Mouse (Mus musculus): ENCODE measurements around the gene Jtb. TPM values are rescaled to one million over a fixed set of nuclear protein-coding genes. Genes with fewer than 3 reads are reported as not detected.

Jtb gene
- polyA plus RNA-seq (2015; fragmentation: Nextera tagmentation; extraction: Ambion mirVana), result 78.4 and 79.5 TPM in 2 replicates

DNA sequence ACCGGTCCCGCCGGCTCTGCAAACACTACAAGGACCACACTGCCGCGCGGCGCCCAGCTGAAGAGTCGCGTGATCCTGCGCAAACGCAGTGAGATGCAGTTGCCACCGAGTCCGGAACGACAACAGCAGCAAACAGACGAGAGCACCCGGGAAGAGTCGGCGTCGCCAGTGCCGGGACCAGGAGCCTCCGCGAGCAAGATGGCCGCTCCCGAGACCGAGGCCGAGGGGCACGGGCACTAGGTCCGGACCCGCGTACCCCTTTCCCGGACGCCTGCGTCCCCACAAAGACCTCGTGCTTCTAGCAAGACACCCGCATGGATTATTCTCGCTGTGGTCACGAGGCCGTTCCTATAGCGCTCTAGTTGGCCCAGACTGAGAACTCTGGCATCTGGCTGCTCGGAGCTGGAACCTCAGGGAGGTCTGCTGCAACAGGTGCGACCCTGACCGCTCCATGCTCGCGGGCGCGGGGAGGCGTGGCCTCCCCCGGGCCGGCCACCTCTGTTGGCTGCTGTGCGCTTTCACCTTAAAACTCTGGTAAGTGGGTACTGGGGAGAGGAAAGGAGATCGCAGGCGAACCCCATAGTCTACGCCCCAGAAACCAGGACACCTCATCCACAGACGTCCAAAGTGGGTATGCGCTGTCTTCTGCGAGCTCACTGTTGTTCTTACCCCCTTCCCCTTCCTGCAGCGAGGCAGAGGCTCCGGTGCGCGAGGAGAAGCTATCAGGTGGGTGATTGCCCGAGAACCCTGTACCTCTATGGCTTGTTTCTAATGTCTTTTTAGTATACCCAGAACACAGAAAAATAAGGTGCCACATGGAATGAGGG, at the start of gene Jtb:
TSS of gene Jtb (plus strand) at position 91 of the 827 bp plus-strand sequence.
- Histone ChIP-seq H3K4me3 (peak within 1 kb of the TSS; percentile 81), H3K27ac (peak within 1 kb of the TSS; percentile 93), H3K4me1 (replicated peaks) (peaks cover 6% of the 10 kb centered on the region), H3K4me2 (peak within 1 kb of the TSS; percentile 79), H3K27me3 (no peaks in the 10 kb centered on the region), H3K9me3 (replicated peaks) (no peaks in the 10 kb centered on the region), H3K36me3 (peaks cover 17% of the 10 kb centered on the region), H3K9ac (peak within 1 kb of the TSS; percentile 86)
- peak; percentile 96 for ATAC-seq (replicated peaks; ENCODE audit: insufficient number of reproducible peaks, insufficient read depth, low FRiP score, low read depth)
- under 1% methylated on average over 61 of the region's 61 CpGs for WGBS

DNA sequence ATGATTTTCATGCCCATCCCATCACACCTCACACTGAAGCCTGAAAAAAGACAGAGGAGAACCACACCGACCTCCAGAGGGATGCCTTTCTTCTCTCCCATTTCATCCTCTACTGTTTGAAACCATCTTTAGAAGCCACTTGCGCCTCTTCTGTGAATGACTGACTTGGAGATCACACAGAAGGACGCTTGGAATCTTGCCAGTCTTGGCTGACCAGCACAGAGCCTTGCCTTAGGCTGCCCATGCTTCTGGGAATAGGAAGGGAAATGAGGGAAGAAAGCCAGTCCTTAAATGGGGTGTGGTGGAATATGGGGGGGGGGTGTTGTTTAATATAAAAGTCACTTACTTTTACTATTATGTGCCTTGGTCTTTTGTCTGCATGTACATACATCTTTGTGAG, 47.8 kb upstream of the Jtb start:
- no peaks in the 10 kb centered on the region for H3K4me1 ChIP-seq (replicated peaks)
- ATAC-seq (replicated peaks; ENCODE audit: insufficient number of reproducible peaks, insufficient read depth, low FRiP score, low read depth), result no peak
- H3K27me3 ChIP-seq, result no peaks in the 10 kb centered on the region
- no peak overlapping the region for H3K4me2 ChIP-seq
- WGBS, result 58% methylated on average over 3 of the region's 3 CpGs
- no peak overlapping the region for H3K27ac ChIP-seq
- H3K9ac ChIP-seq, result no peak overlapping the region
- H3K9me3 ChIP-seq (replicated peaks), result no peaks in the 10 kb centered on the region
- no peak overlapping the region for H3K4me3 ChIP-seq
- H3K36me3 ChIP-seq, result no peaks in the 10 kb centered on the region

DNA sequence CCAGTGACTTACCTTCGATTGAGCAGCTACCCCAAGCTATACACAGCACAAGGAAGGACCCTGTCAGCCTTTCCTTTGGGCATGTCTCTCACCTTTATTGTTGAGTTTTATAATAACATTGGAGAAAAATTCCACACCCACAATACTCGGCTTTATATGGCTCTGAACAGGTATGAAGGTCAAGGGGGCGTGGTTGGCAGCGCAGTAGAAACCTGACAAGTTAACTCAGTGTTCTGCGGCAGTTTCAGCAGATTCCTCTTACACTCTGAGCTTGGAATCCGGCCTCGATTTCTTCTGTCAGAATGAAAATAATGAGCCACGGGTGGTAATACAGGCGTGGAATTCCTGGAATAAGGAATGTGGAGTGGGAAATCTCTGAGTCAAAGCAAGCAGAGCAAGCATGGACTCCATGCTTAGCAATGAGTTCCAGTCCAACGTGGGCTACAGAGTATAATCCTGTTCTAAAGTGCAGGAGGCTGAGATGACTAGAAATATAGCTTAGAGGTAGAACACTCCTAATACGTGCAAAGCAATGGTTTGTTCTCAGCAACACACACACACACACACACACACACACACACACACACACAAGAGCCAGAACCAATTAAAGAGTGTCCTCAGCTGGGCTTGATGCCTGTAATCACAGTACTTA, 40.4 kb upstream of the Jtb start:
- 68% methylated on average over 11 of the region's 11 CpGs for WGBS
- Histone ChIP-seq H3K4me3 (no peak overlapping the region), H3K4me1 (replicated peaks) (no peaks in the 10 kb centered on the region)

DNA sequence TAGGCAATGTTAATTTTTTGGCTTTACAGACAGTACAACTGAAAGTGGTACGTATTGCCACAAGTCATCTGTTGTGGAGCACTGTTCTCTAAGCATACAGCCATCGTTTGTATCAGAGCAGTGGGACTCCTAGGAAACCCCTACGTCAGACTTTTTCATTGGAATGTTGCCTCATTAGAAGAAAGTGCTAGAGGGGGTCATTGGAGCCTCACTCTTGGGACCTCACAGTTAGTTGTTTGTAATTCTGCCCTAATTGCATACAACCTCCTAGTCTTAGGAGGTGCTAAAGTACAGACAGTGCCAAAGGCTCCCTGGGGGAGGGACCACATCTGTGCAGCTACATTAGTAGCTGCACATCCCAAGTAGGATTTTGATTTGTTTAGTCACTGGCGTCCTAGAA, 36.6 kb upstream of the Jtb start:
- no peaks in the 10 kb centered on the region for H3K36me3 ChIP-seq
- H3K27me3 ChIP-seq, result no peaks in the 10 kb centered on the region
- no peak overlapping the region for H3K4me3 ChIP-seq
- no peaks in the 10 kb centered on the region for H3K9me3 ChIP-seq (replicated peaks)
- H3K4me2 ChIP-seq, result no peak overlapping the region
- WGBS, result 64% methylated on average over 4 of the region's 4 CpGs
- no peaks in the 10 kb centered on the region for H3K4me1 ChIP-seq (replicated peaks)
- H3K9ac ChIP-seq, result no peak overlapping the region
- no peak overlapping the region for H3K27ac ChIP-seq
- no peak for ATAC-seq (replicated peaks; ENCODE audit: insufficient number of reproducible peaks, insufficient read depth, low FRiP score, low read depth)

More for the DNA sequence above, 40.4 kb upstream of the Jtb start:
- Histone ChIP-seq H3K4me2 (no peak overlapping the region), H3K9me3 (replicated peaks) (no peaks in the 10 kb centered on the region), H3K9ac (no peak overlapping the region), H3K27ac (no peak overlapping the region), H3K36me3 (no peaks in the 10 kb centered on the region), H3K27me3 (no peaks in the 10 kb centered on the region)
- no peak for ATAC-seq (replicated peaks; ENCODE audit: insufficient number of reproducible peaks, insufficient read depth, low FRiP score, low read depth)

DNA sequence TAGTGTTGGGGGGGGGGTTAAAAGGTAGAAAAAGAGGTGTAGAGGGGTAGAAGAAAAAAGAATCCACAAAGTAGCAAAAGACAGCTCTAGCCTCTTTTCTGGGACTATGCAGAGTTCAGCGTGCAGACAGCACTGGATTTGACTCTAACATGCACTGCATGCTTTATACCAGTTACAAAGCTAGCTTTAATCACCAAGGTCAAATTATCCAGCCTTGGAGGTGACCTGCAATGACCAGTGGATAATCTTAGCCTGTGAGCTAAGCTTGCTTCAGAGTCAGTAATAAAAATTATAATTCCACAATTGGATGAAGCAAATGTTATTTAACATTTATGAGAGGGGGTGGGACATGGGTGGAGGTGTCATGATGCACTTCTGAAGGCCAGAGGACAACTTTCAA, 35.8 kb upstream of the Jtb start:
- no peaks in the 10 kb centered on the region for H3K4me1 ChIP-seq (replicated peaks)
- no peak overlapping the region for H3K4me3 ChIP-seq
- no peak overlapping the region for H3K27ac ChIP-seq
- H3K27me3 ChIP-seq, result no peaks in the 10 kb centered on the region
- ATAC-seq (replicated peaks; ENCODE audit: insufficient number of reproducible peaks, insufficient read depth, low FRiP score, low read depth), result no peak
- no peak overlapping the region for H3K9ac ChIP-seq
- H3K36me3 ChIP-seq, result no peaks in the 10 kb centered on the region
- 54% methylated on average over 1 of the region's 1 CpGs for WGBS
- H3K4me2 ChIP-seq, result no peak overlapping the region
- H3K9me3 ChIP-seq (replicated peaks), result no peaks in the 10 kb centered on the region

DNA sequence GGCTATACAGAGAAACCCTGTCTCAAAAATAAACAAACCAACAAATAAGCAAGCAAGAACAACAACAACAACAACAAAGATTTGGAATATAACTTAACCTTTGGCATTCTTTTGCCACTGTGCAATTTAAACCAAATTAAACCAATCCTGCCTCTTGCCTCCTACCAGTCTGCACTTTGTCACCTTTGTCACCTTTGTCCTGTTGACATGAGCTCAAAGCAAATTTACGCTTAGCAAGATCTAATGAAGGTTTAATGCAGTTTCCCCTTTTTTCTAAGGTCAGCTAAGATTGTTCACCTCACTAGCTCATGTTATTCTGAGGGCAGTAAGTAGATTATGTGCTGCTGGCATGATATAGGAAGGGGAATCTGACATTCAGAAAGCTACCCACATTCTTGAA, 33.8 kb upstream of the Jtb start:
- Histone ChIP-seq H3K4me2 (no peak overlapping the region), H3K9ac (no peak overlapping the region), H3K27ac (no peak overlapping the region), H3K4me1 (replicated peaks) (no peaks in the 10 kb centered on the region), H3K9me3 (replicated peaks) (no peaks in the 10 kb centered on the region), H3K36me3 (no peaks in the 10 kb centered on the region), H3K27me3 (no peaks in the 10 kb centered on the region), H3K4me3 (no peak overlapping the region)
- WGBS, result 37% methylated on average over 1 of the region's 1 CpGs
- no peak for ATAC-seq (replicated peaks; ENCODE audit: insufficient number of reproducible peaks, insufficient read depth, low FRiP score, low read depth)

DNA sequence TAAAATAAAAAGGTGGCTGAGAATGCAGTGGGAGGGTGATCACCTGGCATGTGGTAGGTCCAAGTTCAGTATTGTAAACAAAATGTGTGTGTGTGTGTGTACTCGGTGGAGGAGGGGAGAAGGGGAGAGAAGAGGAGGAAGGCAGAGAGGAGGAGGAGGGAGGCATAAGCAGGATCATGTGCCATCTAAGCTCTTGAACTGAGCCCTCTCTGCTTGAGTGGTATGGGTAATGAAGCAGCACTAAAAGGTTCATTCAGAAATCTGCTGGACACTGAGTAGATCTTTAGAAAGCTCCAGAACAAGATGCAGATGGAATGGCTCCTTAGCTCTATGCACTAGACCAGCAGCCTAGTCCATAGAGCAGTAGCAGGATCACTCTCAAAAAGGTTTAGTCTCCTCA, 28.5 kb upstream of the Jtb start:
- peaks cover 4% of the 10 kb centered on the region; the same call in 1 of the 2 replicates for H3K4me1 ChIP-seq (replicated peaks)
- no peak for ATAC-seq (replicated peaks; ENCODE audit: insufficient number of reproducible peaks, insufficient read depth, low FRiP score, low read depth)
- H3K9me3 ChIP-seq (replicated peaks), result no peaks in the 10 kb centered on the region
- no peaks in the 10 kb centered on the region for H3K36me3 ChIP-seq
- no peak overlapping the region for H3K4me3 ChIP-seq
- no peak overlapping the region for H3K27ac ChIP-seq
- H3K27me3 ChIP-seq, result no peaks in the 10 kb centered on the region
- 44% methylated on average over 1 of the region's 1 CpGs for WGBS
- no peak overlapping the region for H3K9ac ChIP-seq
- no peak overlapping the region for H3K4me2 ChIP-seq

DNA sequence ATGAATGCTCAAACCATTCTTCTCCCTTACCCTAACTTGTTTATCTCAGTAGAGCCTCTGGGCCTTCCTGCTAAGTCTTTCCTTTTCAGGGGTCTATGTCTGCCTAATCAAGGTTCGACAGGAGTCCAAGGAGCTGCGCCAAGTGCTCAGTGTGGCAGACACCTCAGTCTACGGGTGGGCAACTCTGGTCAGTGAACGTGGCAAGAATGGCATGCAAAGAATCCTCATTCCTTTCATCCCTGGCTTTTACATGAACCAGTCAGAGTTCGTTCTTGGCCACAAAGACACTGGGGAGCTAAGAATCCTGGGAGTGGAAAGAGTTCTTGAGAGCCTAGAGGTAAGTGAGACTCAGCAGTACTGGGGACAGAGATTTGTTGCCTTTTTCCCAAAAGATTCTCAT, 27.8 kb upstream of the Jtb start:
- no peak overlapping the region for H3K4me3 ChIP-seq
- H3K36me3 ChIP-seq, result peaks cover 3% of the 10 kb centered on the region
- peak overlapping the region; percentile 22 for H3K27ac ChIP-seq
- H3K9ac ChIP-seq, result no peak overlapping the region
- H3K27me3 ChIP-seq, result no peaks in the 10 kb centered on the region
- no peak overlapping the region for H3K4me2 ChIP-seq
- peak; percentile 66 for ATAC-seq (replicated peaks; ENCODE audit: insufficient number of reproducible peaks, insufficient read depth, low FRiP score, low read depth)
- peaks cover 5% of the 10 kb centered on the region; the same call in 1 of the 2 replicates for H3K4me1 ChIP-seq (replicated peaks)
- WGBS, result 24% methylated on average over 5 of the region's 5 CpGs
- H3K9me3 ChIP-seq (replicated peaks), result no peaks in the 10 kb centered on the region

DNA sequence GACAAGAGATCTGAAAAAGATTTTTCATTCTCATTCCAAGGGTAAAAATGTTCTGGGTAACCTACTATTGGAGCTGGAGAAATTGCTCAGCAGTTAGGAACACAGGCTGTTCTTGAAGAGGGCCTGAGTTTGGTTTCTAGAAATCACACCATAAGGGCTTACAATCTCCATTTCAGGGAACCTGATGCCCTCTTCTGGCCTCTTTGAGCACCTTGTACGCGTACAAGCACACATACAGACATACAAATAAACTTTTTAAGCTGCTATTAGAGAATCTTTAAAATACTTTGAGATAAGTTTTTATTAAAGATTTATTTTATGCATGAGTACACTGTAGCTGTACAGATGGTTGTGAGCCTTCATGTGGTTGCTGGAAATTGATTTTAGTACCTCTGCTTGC, 26.8 kb upstream of the Jtb start:
- ATAC-seq (replicated peaks; ENCODE audit: insufficient number of reproducible peaks, insufficient read depth, low FRiP score, low read depth), result no peak

DNA sequence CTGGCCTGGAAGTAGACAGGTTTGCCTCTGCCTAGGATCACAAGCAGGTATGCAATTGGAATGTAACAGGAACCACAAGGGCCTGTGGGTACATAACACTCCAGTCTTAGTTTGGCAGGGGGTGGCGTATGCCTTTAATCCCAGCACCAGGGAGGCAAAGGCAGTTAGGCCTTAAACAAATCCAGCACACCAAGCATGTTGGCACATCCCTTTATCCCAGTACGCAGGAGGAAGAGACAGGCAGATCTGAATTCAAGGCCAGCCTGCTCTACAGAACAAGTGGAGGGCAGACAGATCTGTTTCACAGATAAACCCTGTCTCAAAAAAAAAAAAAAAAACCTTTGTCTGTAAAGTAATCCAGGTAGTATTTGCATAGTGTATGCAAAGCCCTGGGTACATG, 22.7 kb upstream of the Jtb start:
- Histone ChIP-seq H3K4me3 (no peak overlapping the region), H3K36me3 (peaks cover 40% of the 10 kb centered on the region), H3K9me3 (replicated peaks) (no peaks in the 10 kb centered on the region), H3K9ac (no peak overlapping the region), H3K27ac (peak overlapping the region; percentile 13; the same call in 1 of the 2 replicates), H3K4me1 (replicated peaks) (peaks cover 30% of the 10 kb centered on the region), H3K4me2 (no peak overlapping the region), H3K27me3 (no peaks in the 10 kb centered on the region)
- 74% methylated on average over 2 of the region's 2 CpGs for WGBS
- no peak for ATAC-seq (replicated peaks; ENCODE audit: insufficient number of reproducible peaks, insufficient read depth, low FRiP score, low read depth)

More for the DNA sequence above, 26.8 kb upstream of the Jtb start:
- Histone ChIP-seq H3K4me1 (replicated peaks) (peaks cover 9% of the 10 kb centered on the region), H3K27me3 (no peaks in the 10 kb centered on the region), H3K9me3 (replicated peaks) (no peaks in the 10 kb centered on the region), H3K4me2 (no peak overlapping the region), H3K4me3 (no peak overlapping the region), H3K9ac (no peak overlapping the region), H3K36me3 (peaks cover 11% of the 10 kb centered on the region), H3K27ac (no peak overlapping the region)
- 96% methylated on average over 2 of the region's 2 CpGs for WGBS

DNA sequence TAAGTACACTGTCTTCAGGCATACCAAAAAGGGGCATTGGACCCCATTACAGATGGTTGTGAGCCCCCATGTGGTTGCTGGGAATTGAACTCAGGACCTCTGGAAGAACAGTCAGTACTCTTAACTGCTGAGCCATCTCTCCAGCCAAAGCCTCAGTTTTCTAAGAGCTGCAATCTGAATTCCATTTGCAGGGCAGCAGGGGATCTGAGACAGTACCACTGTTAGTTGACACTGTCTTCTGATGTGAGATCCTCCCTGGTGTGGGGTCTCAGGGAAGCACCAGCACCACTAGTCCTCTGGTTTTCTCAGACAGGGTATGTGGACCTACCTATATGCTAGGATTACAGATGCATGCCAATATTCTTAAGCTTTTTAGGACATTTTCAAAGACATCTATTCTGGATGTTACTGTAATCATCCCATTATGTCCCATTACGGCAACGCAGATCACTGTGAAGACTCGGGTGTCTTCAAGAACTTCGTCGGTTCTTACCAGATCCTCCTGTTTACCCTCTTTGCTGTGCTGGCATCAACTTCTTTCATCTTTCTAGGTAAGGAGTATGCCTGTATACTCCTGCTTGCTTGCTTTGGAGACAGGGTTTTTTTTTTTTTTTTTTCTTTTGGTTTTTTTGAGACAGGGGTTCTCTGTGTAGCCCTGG, 21.4 kb upstream of the Jtb start:
- no peak overlapping the region for H3K4me3 ChIP-seq
- ATAC-seq (replicated peaks; ENCODE audit: insufficient number of reproducible peaks, insufficient read depth, low FRiP score, low read depth), result no peak
- H3K4me1 ChIP-seq (replicated peaks), result peaks cover 33% of the 10 kb centered on the region
- WGBS, result 89% methylated on average over 5 of the region's 5 CpGs
- no peak overlapping the region for H3K4me2 ChIP-seq
- no peaks in the 10 kb centered on the region for H3K27me3 ChIP-seq
- H3K9me3 ChIP-seq (replicated peaks), result no peaks in the 10 kb centered on the region
- no peak overlapping the region for H3K9ac ChIP-seq
- no peak overlapping the region for H3K27ac ChIP-seq
- H3K36me3 ChIP-seq, result peaks cover 40% of the 10 kb centered on the region

Data from heart, embryonic 15.5 days (tissue).